Mouse (Mus musculus) gonadal fat pad, adult 2 months (tissue): ENCODE data around the gene Gm20431. TPM values are rescaled to one million over a fixed set of nuclear protein-coding genes. Genes with fewer than 3 reads are reported as not detected.
"Not testable (repeated sequence)": the region's sequence is repeated elsewhere in the genome, so short reads cannot be mapped to it uniquely, and the experiment has no call there.

ENCODE experiments used
- DNase-seq: peaks from one replicate; pipeline ENCODE4 v3.0.0-alpha.2; 2012; ENCODE audit warnings: low read depth
- polyA plus RNA-seq: library from polyadenylated mRNA; depleted of rRNA; stranded (reverse); fragments of >200 nt; gene quantifications from 2 replicates; pipeline ENCODE4 v1.2.3, GENCODE M21; 2012

Gene Gm20431
- polyA plus RNA-seq, 1 experiment, result 11.4 TPM

DNA sequence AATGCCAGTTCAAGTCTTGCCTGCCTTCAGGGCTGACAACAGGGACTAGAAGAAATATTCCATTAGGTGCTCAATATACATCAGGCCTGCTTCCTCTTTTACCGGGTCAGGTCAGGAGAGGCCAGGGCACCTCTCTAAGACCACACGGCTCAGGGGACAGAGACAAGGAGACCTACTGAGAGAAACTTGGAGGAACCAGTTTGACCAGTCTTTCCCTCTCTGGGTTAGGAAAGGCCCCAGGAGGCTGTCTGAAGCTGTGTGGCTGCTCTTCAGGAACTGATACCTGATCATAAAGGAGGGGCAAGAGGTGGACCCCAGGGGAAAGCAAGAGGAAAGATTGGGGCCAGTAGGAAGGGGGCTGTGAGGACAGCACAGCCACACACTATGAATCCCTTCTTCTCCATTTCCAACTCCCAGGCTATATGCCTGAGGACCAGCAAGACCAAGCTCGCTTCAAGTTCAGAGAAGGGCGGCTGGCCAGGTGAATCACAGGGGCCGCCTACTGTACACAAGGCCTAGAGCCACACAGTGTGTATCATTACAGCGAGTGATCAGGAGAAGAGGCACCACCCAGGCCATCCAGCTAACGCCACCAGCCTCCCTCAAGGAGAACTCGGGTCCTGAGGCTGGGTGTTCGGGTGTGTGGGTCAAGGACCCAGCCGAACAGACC is 2.0 kb downstream of the Gm20431 start:
- DNase-seq, result no peak

DNA sequence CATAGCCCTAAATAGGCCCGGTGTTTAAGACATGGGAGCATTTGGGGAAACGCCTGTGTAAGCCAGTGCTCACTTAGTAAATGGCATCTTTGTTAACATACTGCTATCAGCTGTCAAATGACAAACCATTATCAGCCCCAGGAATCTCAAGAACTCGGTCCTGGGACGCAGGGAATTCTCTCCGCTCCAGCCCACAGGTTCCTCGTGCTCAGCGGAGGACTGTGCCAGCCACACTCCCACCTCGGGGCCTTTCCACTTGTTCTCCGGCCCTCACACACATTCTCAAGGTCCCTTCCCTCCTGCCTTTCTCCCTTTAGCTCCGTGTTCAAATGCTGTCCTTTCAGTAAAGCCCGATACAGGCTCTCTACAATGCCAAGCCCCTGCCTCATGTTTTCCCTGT is 2.6 kb downstream of the Gm20431 start:
- no peak for DNase-seq

DNA sequence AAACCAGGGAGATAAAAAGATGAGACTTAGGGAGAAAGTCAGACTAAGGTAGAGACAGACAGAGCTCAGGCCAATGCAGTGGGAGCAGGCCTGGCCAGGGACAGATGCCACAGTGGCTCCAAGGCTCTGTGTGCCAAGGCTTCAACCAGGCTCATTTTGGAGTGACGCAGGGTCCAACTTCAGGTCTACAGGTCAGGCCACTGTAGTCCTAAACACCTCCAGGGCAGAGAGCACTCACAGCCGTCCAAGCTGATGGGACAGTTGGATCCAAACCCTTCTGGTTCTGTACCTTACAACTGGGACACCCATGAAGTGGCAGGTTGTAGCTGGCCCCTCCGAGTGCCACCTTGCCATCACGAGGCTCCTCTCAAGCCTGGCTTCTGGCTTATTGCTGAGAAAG is 3.3 kb downstream of the Gm20431 start:
- no peak for DNase-seq

DNA sequence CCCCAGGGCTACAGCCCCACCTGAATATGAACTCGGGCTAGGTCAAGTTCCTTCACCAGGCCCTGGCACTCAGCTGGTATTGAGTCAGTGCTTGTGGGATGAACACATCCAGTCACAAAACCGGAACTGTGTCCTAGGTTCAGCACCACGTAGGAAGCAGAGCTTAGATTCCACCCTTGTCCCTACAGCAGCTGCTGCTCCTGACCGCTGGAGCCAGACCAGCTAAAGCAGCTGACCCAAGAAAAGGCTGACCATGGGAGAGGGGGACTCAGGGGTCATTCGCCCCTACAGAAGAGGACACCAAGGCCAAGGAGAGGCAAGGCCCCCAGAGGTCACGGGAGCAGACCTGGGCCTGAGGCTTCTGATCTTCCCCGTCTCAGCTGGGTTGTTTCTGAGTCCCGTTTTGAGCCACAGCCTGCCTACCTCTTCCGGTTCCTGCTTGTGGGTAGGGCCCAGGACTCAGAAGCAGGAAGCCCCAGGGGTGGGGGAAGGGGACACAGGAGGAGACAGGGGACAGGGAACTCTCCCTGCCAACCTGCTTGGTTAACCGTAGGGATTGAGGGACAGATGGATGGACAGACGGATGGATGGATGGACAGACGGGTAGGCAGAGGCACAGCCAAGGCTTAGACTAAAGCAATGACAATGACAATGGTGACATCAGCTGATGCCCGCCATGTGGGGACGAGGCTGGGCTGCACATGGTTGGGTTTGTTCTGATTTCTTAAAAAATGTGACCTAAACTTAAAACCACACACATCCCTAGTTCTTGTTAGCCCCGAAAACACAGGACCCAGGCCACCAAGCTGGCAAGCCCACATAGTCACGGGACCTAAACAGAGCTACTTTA is 4.4 kb downstream of the Gm20431 start:
- DNase-seq, result no peak

DNA sequence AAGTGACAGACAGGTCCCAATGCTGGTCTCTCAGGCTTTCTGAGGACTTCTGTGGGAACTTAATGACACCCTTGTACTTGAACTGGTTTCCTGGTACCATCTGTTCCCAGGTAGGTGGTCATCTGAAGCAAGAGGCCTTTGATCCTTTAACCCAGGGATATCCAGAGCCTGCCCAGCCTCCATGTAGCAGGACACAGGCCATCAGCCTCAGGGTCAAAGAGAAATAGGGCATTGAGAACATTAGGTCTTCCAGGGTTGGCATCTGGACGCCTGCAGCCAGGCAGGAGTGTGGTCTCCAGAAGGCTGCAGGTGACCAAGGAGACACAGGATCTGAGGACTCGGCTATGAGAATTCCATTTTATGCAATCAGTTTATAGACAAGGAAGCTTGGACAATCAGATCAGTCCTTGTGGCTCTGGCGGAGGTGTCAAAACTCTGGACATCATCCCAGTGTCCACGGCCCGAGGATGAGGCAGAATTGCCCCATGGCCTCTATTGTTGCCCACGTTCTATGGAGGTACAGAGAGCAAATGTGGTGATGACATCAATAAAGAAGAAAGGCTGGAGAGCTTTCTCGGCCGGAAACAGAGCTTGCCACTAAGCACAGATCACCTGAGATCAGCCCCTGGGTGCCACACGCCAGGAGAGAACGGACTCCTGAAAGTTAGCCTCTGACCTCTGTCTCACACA is 6.2 kb downstream of the Gm20431 start:
- DNase-seq, result peak; percentile 73

DNA sequence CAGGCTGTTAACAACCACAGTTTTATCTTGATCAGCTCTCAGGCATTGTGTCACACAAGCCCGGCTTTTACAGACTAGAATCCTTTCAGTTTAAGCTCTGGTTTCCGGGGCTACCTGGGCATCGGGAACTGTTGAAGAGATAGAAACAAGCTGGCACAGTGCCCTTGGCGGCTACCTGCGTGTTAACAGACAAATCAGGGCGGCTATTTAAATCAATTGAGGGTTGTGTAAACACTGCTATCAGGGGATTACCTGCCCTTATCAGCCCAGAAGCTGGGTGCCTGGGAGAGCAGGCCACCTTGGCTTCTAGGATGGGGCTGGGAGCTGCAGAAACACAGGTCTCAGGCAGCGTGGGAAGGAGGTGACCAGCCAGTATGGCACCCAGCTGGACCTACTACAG is 8.6 kb downstream of the Gm20431 start:
- DNase-seq, result no peak

DNA sequence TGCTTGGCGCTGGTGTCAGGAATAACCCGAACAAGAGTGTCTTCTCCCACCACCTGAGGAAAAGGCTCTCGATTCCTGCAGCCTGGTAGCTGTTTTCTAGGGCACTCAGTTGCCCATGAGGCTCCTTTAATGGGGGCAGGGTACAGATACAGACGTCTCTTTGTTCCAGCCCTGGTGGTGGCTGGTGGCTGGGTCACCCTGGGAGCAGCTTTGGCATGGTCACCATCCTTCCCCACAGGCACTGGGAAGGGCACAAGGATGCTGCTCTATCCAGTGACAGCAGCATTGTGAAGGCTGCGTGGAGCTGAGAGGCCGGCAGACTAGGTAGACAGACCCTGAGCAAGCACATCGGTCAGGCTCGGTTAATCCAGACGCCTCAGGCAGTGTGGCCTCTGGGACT is 9.7 kb downstream of the Gm20431 start:
- no peak for DNase-seq

DNA sequence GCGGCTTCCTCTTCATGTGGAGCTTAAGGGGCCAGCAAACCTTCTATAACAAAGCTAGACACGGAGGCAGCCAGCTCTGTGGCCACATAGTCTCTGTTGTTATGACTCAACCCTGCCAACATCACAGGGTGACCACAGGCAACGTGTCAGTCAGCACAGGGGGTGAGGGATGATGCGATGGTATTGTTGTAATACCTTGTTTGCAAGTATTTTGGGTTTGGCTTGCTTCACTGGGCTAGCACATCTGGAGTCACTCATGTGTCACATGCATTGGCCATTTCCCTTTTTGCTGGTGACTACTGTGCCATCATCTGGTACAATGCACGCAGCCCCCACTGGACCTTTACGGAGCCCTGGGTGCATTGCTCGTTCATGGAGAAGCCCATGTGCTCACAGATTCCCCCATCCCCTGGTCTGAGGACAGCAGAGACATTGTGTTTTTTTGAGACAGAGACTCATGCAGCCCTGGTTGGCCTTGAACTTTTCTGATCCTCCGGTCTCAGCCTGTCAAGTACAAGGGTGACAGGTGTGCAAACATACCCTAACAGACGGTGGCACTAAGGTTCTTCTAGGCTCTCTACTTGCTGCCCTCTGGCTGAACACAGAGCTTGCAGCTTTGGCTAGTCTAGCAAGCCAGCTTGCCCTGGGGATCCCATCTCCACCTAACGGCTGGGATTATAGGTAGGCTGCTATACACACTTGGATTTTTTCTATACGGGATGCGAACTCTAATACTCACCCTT is 11.8 kb downstream of the Gm20431 start:
- DNase-seq, result no peak

DNA sequence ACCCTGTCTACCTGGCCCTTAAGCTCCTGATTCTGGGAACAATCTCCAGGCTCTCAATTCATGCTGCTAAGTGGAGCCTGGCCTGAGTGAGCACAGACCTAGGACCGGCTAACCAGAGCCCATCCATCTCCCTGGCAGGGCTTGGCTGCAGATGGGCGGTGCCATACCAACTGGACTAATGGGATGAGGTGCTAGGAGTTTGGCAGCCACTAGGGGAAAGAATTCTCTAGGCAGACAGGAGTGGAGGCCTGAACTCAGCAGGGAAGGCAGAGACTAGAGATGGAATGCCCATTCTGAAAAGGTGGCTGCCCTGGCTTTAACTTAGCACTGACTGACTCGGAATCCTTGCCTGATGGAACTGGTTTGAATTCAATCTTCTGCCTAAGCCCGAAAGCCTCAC is 14.9 kb downstream of the Gm20431 start:
- no peak for DNase-seq

DNA sequence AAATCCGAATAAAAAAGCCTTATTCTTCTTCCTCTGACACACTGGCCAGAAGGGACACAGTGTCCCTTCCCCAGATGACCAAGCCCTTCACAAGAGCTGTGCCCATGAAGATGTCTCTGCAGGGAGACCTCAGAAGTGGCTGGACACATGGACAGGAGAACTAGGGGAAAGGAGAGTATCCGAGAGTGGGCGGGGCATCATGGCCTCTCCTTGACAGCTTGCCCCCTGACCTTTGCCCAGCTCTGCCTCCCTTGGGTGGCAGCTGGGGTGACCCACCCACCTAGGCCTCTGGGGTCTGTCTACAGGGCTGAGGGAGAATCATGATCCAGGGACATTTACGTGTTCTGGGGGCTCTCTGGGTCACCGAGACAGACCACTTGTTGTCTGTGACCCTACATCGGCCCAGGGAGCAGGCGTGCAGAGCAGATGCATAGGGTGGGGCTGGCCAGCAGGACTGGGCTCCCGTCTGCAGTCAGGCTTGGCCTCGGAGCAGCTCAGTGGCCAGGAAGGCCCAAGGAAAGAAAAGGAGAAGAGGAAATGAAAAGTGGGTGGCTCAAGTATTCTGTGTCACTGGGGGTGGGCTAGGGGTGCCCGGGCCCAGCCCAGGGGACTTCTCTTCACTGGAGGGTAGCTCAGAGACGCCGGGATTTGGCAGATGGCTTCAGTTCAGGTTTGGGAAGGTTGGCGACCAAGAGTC is 17.8 kb downstream of the Gm20431 start:
- DNase-seq, result not testable (repeated sequence)

DNA sequence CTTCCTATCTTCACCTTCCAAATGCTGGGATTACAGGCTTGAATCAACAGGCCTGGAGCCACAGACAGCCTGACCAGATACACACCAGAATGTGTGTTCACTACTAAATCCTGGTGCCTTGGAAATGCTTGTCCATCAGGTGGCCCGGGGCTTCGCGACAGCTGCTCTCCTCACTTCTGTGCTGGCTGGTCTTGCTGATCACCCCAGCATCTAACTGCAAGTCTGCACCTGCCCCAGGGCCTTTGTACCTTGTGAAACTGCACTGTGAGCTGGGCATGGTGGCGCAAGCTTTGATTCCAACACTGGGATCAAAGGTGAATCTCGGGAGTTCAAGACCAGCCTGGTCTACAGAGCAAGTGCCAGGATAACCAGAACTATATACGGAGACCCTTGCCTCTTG is 19.1 kb downstream of the Gm20431 start:
- DNase-seq, result peak; percentile 85

DNA sequence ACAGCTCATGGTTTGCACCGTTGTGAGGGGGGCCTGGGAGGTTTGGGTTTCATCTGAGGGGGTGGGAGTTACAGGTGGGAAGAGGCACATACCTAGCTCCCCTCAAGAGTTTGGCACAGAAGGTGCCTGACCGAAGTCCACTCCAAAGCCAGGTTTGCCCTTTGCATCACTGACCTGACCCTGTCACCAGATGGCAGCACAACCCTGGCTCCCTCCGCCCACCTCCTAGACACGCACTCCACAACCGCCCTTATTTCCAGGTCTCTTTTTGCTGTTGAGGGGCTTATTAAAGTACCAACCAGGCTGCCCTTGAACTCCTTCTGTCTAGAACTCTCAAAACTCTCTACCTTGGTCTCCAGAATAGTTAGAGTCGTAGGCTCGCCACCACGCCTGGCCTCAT is 20.0 kb downstream of the Gm20431 start:
- DNase-seq, result no peak

DNA sequence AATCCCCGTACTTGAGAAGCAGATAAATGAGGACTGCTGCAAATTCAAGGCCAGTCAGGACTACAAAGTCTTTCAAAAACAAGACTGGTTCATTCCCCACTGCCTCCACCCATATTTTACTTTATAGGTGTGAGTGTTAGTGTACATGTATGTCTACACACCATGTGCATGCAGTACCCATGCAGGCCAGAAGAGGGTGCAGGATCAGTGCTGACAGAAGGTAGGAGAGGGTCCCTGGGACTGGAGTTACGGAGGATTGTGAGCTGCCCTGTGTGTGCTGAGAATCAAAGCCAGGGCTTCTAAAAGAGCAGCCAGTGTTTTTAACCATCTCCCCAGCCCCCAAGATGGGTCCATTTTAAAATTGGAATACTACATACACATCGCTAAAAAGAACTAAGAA is 21.0 kb downstream of the Gm20431 start:
- no peak for DNase-seq

DNA sequence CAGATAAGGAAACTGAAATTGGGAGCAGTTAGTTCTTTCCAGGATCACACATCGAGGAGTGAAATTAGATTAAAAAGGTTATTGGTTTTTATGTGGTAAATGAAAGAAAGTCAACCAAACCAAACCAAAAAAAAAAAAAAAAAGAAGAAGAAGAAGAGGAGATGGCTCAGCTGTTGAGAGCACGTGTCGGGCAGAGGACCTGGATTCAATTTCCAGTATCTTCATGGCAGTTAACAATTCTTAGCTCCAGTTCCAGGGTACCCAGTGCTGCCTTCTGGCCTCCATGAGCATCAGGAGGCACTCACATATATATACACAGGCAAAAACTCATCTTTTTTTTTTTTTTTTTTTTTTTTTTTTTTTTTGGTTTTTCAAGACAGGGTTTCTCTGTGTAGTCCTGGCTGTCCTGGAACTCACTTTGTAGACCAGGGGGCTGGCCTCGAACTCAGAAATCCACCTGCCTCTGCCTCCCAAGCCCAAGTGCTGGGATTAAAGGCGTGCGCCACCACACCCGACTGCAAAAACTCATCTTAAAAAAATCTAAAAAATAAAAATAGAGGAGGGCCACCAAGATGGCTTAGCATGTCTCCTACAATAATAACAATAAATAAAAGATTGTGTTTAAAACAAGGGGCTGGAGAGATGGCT is 26.3 kb downstream of the Gm20431 start:
- DNase-seq, result no peak

DNA sequence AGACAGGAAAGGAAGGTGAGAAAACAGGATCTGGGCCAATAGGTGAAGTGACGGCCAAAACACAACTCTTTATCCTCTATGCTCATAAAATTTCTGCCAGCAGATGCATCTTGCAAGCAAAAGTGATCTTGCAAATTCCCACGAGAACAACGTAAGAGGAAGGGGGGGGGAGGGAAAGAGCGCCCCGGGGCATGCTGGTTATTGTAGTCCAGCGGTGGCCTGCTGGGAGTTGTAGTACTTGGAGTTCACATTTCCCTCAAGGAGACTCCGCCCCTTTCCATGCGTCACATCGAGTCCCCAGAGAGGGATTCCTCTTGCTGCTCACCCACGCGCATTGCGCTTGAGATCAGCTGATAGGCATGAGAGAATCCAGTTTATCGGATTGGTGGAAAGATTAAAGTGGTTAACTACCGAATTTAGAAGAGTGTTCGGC is 26.9 kb downstream of the Gm20431 start:
- peak; percentile 91 for DNase-seq

DNA sequence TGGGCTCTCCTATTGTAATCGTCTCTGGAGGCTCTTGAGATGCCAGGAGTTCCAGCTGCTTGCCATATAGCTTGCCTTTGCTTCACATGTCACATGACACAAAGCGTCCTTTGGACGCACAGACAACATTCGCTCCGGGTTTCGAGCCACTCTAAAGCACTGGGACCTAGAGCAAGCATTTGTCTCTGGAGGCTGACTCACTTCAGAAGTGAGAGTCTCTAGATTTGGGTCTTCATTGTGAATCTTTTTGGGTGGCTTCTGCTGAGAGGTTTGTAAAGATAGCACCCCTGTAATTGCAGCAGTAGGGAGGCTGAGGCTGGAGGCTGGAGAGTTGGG is 27.8 kb downstream of the Gm20431 start:
- no peak for DNase-seq

DNA sequence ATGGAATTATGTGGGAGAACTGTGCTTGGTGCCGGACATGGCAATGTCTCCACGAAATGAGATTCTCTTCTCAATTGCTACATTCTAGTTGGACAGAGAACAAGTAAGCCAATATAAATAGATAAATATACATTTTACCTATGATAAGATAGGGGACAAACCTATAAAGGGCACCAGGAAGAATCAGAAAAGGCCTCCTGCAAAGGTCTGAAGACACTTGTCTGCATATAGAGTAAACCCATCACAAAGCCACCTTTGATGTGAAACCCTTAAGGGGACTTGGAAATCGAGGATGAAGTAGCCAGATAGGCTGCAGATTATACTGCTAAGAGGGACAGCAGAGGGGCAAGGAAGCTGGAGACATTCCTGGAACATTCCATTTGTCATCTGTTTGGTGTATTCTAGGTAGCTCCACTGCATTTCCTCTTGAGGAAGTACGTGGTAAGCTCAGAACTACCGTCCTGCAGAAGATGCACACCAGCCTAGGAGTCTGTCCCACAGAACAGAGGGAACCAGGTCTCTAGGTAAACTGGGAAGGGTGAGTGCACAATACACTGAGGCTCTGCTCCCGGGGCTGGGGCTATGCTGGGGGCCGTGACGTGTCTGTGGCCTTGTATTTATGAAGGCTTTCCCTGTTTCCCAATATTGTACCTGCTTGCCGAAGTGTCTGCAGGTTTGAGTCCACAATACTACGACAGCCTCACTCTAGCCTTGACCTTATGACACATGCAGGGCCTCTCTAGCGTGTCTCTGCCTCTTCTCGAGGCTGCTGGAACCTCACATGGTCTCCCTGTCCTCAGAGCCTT is 28.4 kb downstream of the Gm20431 start:
- no peak for DNase-seq

DNA sequence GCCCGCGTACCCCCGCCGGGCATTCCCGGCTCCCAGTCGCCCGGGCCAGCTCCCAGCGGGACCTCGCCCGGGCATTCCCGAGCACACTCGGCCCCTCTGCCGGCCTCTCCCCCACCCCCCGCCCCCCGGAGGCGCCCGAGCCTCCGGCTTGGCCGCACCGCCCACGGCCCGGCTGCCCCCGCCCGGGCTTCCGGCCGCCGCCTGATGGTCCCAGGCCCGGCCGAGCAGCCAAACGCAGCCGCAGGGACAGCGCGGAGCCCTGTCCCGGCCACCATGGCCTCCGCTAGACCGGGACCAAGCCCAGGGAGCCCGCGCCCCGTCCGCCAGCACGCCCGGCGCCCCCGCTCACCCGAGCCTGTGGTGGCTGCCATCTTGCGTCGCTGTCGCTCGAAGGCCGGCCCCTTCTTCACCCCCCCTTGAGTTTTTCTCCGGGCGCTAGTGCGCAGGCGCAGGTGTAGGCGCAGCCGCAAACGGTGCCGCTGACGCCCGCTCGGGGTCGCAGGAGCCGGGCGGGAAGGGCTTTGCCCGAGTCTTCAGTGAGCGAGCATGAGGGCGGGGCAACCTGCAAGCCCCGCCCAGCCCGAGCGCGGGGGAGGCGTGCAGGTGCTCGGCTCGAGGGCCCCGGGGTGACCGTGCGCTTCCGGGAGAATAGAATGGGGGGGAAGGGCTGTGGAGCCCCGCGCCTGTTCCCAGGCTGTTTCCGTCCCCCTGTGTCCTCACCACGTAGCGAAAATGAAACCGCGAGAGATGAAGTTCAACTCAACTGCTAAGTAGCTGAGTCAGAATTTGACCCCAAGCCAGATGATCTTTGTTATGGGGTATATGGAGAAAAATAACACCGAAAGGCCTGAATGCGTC is 29.5 kb downstream of the Gm20431 start, which contains the start of gene Ube2v1:
Ube2v1 (minus strand) TSS at position 505 of the 858 bp plus-strand sequence.
- peak; percentile 65 for DNase-seq

DNA sequence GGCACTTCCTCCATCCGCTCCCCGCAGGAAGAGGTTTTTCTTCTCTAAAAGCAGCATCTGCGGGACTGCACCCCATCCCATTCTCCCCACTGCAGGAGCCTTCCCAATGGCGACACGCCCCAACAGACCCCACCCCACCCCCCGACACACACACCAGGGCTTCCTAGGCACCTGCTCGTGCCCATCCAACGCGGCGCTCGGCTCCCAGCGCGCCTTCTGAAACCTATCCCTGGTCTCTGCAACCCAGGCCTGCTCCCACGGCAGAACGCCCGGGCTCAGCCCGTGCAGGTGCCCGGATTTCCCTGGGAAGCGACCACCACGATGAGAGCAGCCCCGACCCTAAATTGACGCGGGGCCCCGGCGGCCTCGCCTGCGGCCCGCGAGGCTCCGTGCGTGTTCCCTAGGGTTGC is 30.1 kb downstream of the Gm20431 start:
- DNase-seq, result no peak
